Mouse (Mus musculus): ENCODE results near the gene Dvl3.
A peak's percentile ranks its signal among the peaks of the same experiment; 100 is the strongest.
"Not testable (repeated sequence)": the region's sequence is repeated elsewhere in the genome, so short reads cannot be mapped to it uniquely, and the experiment has no call there.

Dvl3 gene

DNA sequence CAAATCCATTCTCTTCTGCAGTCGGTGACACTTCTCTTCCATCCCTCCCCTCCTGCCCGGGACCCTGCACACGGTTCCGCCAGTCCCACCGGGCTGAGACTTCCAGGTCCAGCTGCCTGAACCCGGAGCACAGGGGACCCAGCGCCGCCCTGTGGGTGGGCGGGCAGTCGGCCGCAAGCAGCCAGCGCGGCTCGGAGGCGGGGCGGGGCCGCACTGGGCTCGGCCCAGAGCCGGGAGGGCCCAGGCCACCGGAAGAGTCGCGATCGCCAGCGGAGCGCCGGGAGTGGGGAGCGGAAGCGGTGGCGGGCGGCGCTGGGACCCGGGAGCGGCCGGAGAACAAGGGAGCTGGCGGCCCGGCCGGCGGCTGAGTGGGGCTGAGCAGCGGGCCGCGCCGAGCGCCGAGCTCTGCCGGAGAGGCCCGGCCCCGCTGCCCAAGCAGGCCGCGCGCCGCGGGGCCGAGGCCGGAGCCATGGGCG lies at the start of gene Dvl3:
TSS of gene Dvl3 (plus strand) at position 257 of the 476 bp plus-strand sequence.
- peak; percentile 97 for DNase-seq (ENCODE audit: inconsistent ontology term)

DNA sequence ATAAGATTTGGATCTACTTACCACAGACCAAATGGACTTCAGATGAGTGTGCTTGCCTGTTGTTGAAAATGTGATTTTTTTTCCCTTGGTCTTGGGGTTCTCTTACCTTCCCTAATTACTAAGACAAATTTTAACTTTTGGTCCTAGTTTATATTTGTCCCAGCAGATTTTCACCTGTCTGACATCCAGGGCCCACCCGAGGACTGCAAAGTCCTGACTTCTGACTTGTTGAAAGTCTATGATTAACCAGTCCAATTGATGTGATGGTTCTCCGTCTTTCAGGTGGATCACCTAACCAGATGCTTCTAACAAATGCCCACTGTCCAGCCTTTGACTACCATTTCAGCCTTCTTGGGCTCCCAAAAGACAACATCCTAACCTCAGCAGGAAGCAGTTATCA lies 45.8 kb upstream of the Dvl3 start:
- no peak for DNase-seq (ENCODE audit: inconsistent ontology term)

DNA sequence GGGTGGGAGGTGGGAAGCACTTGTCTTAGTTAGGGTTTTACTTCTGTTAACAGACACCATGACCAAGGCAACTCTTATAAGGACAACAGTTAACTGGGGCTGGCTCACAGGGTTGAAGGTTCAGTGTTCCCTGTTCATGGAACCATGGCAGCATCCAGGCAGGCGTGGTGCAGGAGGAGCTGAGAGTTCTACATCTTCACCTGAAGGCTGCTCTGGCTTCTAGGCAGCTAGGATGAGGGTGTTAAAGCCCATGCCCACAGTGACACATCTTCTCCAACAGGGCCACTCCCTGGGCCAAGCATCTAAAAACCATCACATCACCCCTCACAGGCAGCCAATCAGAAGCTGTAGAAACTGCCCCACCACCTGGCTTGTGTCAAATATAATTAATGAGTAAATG lies 45.1 kb upstream of the Dvl3 start:
- no peak for DNase-seq (ENCODE audit: inconsistent ontology term)

DNA sequence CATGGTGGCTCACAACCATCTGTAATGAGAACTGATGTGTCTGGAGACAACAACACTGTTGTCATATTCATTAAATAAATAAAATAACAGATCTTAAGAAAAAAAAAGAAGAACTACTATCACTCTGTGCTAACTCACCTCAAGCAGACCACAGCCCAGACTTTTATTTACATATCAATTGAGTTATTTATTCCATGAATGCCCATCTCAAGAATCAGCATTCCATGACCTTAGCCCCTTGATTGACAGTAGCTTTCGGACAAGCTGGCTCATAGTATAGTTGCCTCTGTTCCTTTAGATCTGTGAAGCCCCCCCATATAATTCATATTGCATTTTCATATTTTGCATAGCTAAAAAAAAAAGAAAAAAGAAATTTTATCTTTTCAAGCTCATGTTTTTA lies 43.0 kb upstream of the Dvl3 start:
- DNase-seq (ENCODE audit: inconsistent ontology term) = no peak

DNA sequence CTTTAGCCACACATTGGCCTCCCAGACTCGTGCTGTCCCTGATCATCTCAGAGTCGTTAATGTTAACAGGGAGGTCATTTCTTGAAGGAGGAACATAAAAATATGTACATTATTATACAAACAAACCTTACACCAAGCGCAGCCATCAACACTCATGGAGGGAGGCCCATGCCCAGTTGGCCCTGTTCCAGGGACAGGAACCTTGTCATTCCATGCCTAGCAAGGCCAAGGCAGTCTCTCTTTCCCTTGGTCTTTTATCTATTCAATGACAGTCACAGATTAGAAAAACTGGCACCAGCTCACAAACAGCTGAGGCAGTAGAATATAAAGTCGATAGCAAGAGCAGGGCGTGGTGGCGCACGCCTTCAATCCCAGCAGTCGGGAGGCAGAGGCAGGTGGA lies 42.6 kb upstream of the Dvl3 start:
- no peak for DNase-seq (ENCODE audit: inconsistent ontology term)

DNA sequence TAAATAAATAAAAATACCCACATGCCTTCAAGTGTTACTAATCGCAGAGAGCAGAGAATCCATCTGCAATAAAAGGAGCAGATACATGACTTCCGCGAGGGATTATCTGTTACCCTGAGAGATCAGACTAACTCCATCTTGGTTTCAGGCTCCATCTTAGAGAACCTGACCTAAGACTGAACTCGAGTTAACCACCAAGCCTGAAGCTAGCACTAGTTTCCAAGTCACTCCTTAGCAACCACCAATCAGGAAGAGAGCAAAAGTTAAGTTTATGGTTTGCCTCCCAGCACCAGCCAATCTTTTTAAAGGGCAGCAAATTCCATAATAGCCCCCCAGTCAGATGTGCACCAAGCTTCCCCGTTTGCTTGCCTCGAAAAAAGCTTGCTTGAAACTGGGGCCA lies 42.0 kb upstream of the Dvl3 start:
- DNase-seq (ENCODE audit: inconsistent ontology term) = no peak

DNA sequence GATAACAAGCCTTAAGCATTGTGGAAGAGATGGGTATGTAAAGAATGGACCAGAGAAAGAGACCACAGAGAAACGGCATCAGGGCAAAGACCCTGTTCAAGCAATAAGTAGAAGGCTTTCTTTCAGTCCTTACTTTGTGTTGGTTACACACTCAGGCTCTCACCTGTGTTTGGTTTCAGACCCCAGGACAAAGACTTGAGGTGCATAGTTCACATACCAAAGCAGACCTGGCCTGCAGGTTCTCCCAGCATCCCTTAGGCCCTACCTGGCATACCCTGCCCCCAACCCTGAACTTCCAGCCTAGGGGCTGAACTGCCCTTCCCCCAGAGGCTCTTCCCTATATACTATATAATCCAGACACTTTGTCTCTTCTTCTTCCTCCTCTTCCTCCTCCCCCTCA lies 41.4 kb upstream of the Dvl3 start:
- DNase-seq (ENCODE audit: inconsistent ontology term) = no peak

DNA sequence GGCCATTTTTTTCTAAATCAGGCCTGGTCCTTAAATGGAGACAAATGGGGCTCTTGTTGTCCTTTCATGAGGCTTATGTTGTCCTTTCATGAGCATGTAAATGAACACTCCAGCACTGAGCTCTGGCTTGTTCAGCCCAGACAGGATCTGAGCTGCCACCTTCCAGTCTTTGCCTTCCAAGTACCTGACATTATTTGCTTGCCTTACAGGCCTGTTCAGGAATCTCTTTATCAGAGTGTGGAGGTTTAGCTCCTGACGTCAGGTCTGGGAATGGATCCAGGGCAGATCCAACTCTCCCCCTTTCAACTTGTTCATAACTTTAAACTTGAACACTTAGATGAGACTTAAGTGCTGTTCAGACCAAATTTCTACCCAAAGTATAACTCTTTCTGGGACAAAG lies 39.9 kb upstream of the Dvl3 start:
- DNase-seq (ENCODE audit: inconsistent ontology term) = peak; percentile 34

DNA sequence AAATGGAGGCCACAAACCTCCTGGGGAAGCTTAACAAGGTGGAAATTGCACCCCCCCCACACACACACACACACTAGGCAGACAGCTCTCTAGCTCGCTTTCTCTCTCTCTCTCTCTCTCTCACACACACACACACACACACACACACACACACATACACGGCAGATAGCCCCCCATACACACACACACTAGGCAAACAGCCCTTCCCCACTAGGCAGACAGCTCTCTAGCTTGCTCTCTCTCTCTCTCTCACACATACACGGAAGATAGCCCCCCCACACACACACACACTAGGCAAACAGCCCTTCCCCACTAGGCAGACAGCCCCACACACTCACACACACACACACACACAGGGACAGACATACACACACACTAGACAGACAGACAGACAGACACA lies 39.5 kb upstream of the Dvl3 start:
- no peak for DNase-seq (ENCODE audit: inconsistent ontology term)

DNA sequence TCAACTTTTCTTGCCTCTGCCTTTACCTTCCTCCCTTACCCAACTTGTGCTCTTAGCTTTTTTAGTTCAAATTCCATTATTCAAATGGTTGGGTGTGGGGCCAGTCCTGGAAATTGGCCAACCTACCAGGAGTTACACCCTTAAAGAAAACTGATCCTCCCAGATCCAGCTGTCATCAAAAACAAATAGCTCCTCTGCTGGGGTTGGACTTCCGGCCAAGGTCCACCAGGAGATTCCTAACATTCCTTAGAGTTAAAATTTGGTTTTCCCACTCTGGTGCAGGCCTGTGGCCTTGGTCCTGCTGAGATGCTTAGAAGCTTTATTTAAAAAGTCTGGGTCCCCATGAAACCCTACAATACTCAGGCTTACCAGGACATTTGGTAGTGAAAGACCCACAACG lies 38.3 kb upstream of the Dvl3 start:
- no peak for DNase-seq (ENCODE audit: inconsistent ontology term)

DNA sequence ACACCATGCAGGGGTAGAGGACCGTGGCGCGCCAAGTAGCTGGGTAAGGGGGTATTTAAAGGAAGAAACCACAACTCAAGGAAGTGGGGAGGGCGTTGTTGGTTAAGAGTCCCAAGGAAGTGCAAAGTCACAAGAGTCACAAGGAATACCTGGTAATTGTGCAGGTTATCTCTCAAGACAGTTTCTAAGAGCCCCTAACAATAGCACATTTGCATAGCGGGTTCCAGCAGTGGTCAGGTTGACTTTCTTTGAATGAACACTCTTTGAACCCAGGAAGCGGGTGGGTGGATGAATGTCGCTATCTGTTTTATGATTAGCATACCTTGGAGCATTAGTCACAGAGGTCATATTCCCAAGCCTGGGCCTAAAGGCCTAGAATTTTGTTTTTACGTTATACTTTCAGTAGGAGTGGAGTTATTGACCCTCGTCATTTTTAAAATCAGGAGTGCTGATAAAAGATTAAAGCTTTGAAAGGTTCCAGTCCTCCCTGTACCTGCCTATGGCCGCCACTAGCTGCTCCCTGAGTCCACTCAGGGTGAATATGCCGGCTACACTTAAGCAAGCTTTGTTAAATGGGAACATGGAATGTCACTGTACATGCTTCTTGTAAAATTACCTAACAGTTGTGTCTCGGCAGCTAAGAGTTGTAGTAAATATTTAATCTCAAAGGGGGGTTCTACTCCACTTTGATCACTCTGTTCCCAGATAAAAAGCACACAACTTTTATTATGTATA lies 37.6 kb upstream of the Dvl3 start:
- DNase-seq (ENCODE audit: inconsistent ontology term) = not testable (repeated sequence)

DNA sequence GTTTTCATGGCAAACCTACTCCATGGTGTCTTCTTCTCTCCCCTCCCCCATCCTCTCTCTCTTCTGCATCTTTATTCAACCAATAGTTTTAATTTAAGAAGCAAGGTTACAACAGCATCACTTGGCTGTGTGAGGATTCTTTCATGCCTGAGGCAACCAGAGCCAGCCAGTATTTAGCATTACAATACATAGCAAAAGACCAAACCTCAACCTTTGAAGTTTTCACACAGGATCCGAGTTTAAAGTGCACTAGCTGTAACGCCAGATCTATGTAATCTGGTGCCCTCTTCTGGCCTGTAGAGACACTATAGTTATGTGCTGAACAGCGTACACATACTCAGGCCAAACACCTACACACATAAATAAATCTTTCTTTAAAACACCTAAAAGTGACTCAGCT lies 36.7 kb upstream of the Dvl3 start:
- no peak for DNase-seq (ENCODE audit: inconsistent ontology term)

DNA sequence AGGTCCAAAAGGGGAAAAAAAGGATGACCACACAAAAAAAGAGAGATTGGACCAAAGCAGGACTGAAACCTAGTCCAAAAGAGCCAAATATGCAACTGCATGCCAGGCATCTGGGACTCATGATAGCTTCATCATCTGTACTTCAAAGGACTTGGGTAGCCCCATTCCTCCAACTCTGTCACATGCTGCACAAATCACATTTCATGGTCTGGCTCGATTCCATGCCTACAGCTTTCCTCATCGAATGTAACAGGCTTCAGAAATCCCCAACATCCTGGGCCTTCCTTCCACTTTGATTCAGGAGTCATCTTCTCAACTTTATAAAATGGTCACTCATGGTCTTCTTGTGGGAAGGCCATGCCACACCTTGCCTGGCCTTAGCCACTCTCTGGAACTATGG lies 35.0 kb upstream of the Dvl3 start:
- DNase-seq (ENCODE audit: inconsistent ontology term) = no peak

DNA sequence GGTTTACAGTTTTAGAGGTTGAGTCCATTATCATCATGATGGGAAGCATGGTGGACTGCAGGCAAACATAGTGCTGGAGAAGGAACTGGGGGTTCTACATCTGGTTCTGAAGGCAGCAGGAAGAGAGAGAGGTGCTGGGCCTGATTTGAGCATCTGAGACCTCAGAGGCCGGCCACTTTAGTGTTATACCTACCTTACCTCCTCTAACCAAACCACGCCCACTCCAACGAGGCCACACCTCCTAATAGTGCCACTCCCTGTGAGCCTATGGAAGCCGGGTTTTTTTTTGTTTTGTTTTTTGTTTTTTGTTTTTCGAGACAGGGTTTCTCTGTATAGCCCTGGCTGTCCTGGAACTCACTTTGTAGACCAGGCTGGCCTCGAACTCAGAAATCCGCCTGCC lies 33.1 kb upstream of the Dvl3 start:
- DNase-seq (ENCODE audit: inconsistent ontology term) = not testable (repeated sequence)

DNA sequence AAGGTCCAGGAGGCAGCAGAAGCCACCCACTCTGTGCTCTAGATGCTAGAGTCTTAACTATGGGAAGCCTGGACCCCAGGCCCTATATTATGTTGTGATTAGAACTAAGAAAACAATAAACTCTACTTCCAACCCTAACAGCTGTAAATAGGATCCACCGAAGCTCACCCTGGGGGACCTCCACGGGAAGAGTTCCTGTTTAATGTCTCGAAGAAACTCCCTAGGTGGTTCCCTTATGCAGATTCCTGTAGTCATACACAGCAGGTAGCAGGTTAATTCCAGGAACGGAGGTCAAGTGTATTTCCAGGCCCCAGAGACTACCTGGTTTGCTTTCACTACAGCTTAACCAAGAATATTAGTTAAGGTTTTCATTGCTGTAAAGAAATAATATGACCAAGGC lies 31.7 kb upstream of the Dvl3 start:
- DNase-seq (ENCODE audit: inconsistent ontology term) = no peak

DNA sequence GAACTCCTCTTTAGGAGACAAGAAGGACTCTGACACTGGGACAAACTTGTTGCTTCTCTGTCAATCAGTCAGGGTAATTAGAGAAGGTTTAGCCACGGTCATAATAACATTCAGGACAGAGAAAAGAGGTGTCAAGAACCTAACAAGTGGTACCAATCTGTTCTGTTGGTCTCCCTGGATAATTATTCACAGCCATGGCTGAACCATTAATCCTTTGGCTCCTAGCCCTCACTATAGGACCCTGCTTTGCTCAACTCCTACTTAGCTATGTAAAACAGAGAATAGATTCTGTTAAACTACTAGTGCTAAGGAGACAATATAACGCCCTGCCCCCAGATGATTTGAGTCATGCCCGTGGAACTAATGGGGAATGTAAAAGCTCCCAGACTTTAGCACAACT lies 30.7 kb upstream of the Dvl3 start:
- no peak for DNase-seq (ENCODE audit: inconsistent ontology term)

DNA sequence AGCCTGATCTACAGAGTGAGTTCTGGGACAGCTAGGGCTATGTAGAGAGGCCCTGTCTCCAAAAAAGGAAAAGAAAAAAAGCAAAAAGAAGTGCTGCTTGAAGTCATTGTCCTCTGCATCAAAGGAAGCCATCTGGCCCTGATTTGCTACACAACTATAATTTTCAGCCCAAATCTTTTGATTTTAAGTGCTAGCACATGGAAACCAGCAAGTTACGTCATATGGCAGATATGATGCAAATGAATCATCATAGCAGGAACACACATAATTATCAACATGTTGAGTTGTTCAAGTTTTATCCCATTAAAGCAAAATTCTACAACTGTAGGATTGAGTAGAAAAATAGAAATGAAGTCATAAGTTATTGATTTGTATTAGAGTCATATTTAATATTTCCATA lies 28.6 kb upstream of the Dvl3 start:
- no peak for DNase-seq (ENCODE audit: inconsistent ontology term)

DNA sequence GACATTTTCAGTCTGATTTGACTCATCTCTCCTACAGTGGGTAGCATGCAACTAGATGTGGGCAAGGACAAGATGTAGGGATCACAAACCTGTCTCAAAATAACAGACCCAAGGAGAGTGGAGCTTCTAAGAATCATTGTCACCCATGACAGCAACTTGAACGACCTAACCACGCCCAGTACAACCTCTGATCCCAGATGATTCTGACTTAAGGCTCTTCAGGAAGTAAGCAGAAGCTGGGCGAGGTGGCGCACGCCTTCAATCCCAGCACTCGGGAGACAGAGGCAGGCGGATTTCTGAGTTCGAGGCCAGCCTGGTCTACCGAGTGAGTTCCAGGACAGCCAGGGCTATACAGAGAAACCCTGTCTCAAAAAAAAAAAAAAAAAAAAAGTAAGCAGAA lies 28.0 kb upstream of the Dvl3 start:
- DNase-seq (ENCODE audit: inconsistent ontology term) = not testable (repeated sequence)

DNA sequence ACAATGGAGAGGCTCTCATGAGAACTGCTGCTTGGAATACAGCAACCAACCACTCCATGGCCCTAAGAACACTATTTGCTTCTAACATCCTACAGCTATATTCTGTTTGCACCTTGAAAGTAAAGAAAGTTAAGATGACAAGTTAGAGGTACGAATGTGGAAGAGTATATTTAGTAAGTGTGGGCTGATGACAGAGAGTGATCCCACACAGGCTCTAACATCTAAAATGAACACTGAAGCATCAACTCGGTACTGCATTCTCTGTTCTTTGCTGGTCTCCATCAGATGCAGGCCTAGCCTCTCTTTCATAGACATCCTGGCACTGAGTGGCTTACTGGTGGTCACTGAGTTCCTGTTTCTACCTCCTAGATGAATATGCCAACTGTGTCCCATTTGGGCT lies 27.5 kb upstream of the Dvl3 start:
- no peak for DNase-seq (ENCODE audit: inconsistent ontology term)

DNA sequence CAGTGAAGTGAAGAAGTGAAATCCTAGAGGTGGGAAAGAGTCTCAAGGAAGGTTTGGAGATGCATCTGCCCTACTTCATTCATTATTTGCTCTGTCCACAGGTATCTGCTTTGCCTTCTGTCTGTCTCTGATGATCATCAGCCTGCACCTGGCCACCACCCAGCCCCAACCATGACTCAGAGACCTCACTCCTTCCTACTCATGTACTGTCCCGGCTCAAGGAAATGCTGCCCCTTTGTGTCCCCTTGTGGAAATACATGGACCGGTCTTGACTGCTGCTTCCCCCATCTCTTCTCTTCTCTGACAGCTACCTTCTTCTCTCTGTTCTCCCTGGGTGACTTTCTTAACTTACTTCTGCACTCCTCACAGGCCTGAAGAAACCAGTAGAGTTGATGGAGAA lies 26.2 kb upstream of the Dvl3 start:
- peak; percentile 73 for DNase-seq (ENCODE audit: inconsistent ontology term)

DNA sequence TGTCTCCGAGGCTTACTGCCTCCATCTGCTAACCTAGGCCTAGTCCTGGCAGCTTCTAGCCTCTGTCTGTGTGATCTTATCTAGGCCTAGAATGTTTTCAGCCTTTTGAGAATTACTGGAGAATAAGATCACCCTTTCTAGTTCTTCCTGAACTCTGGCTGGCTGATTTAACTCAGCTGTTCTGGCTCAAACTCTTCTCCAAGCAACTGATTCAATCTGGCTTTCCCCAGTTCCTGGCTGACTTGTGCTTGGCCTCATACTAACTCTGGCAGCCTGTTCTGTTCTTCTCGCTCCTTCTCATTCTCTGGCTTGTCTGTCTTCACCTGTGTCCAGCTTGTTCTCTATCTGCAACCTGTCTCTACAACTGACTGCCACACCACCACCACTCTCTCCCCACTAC lies 25.5 kb upstream of the Dvl3 start:
- DNase-seq (ENCODE audit: inconsistent ontology term) = no peak

DNA sequence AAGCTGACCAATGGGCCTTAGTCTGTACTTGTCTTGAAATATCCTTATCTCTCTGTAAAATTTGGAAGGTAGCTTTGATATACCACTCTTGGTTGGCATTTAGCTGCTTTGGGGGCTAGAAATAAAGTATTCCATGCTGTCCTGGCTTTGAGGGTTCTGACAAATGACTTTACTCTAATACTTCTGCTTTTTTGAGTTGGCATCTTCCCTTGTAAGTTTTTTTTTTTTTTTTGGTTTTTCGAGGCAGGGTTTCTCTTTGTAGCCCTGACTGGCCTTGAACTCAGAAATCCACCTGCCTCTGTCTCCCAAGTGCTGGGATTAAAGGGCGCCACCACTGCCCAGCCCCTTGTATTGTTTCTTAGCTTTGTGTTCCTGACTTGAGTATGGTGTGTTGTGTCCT lies 23.3 kb upstream of the Dvl3 start:
- no peak for DNase-seq (ENCODE audit: inconsistent ontology term)

DNA sequence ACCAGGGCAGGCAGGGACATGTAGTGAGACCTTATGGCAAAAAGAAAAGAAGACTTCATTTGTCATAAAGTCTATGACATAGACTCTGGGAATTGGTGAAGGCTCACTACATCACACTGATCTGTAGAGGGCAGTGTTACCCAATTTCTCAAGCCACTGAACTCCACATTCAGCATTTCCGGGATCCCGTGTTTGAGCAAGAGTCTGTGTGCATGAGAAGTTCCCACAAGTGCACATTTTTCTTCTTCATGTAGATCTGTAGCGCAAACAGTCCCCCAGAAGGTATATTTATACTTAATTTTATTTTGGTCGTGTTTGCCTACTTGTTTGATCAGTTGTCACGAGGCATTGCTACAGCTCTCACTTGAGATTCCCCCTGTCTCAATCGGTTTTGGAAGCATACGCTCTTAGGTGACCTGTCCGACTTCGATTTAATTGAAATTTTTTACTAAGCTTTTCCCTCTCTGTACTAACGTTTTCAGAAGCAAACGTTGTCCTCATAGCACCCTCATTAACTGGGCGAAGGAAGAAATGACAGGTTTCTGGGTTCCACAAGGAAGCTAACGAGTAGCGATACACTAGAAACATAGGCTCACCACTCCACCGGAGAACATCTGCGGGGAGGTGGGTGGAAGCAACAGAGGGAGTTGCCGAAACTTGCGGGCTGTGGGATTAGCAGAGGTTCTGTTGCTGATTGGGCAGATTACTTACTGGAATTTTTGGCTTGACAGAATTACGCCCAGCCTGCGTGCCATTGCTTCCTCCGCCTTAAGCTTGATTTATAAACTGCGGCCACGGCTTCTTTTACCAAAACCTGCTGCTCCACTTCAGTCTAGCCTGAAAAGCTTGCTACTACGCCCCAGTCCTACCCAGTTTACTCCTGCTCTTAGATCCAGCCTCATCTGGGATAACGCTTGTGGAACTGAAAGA lies 19.8 kb upstream of the Dvl3 start:
- DNase-seq (ENCODE audit: inconsistent ontology term) = peak; percentile 60
